Mouse (Mus musculus) lung, adult 2 months (tissue): ENCODE measurements around the gene Cers2. TPM values are rescaled to one million over a fixed set of nuclear protein-coding genes. Genes with fewer than 3 reads are reported as not detected.
"Not testable (repeated sequence)": the region's sequence is repeated elsewhere in the genome, so short reads cannot be mapped to it uniquely, and the experiment has no call there.

Experiments
- DNase-seq: peaks from one replicate; pipeline ENCODE4 v3.0.0; 2022
- H3K4me1 ChIP-seq: fragments of 200-500 bp; 2 replicates; pipeline ENCODE4 v1.6.1; 2011; ENCODE audit warnings: low read length; ENCODE audit not compliant: control insufficient read depth, insufficient read depth
- H3K4me3 ChIP-seq: fragments of 200-500 bp; replicated peaks from 2 replicates; pipeline ENCODE3; 2011; ENCODE audit warnings: low read depth, mild to moderate bottlenecking, control low read depth, low read length; ENCODE audit errors: extremely low read depth
- CTCF ChIP-seq: fragments of 200-500 bp; IDR thresholded peaks from 2 replicates; pipeline ENCODE4 v1.5.1; 2011; ENCODE audit warnings: mild to moderate bottlenecking, low read length, control low read depth; ENCODE audit not compliant: insufficient read depth
- POLR2A ChIP-seq: fragments of 200-500 bp; IDR thresholded peaks from 2 replicates; pipeline ENCODE4 v1.6.1; 2011; ENCODE audit warnings: low read depth, mild to moderate bottlenecking, control low read depth, low read length, borderline replicate concordance; ENCODE audit errors: extremely low read depth
- WGBS: fragments of 180-500 bp; shearing (Covaris S2); methylation state at CpG from one replicate; pipeline ENCODE4 v1.1.7; 2018; 5-methylcytosine and 5-hydroxymethylcytosine counted together
- polyA plus RNA-seq: library from polyadenylated mRNA; depleted of rRNA; stranded (reverse); fragments of >200 nt; gene quantifications from 2 replicates; pipeline ENCODE4 v1.2.3, GENCODE M21; 2012; rRNA removed

Gene Cers2
- polyA plus RNA-seq, 1 experiment: 181 TPM

GRCm38 (mm10) chr3:95357746-95358145, 43.2 kb downstream of the Cers2 start:
- DNase-seq: no peak
- TF ChIP-seq POLR2A (no peak), CTCF (no peak)
- H3K4me1 ChIP-seq: no peaks in the 10 kb centered on the region
- 88% methylated on average over 2 of the region's 2 CpGs for WGBS
- no peak overlapping the region for H3K4me3 ChIP-seq

GRCm38 (mm10) chr3:95360276-95360675, 45.7 kb downstream of the Cers2 start:
- not testable (repeated sequence) for H3K4me1 ChIP-seq, DNase-seq, H3K4me3 ChIP-seq
- WGBS: 72% methylated on average over 3 of the region's 3 CpGs

GRCm38 (mm10) chr3:95370101-95370500, 55.5 kb downstream of the Cers2 start:
- TF ChIP-seq CTCF: no peak
- no peak for TF ChIP-seq POLR2A
- DNase-seq: no peak
- Histone ChIP-seq H3K4me3 (no peak overlapping the region), H3K4me1 (no peaks in the 10 kb centered on the region)

Other genes with a start within 250 kb of the Cers2 start
- 14.6 and 20.4 TPM in 2 replicates for gene Pip5k1a, start 207.9 kb upstream of the Cers2 start, polyA plus RNA-seq
- 55.3 and 62.2 TPM in 2 replicates for gene Vps72, start 203.8 kb upstream of the Cers2 start, polyA plus RNA-seq
- 1.5 and 3.5 TPM in 2 replicates for gene Tmod4, start 190.3 kb upstream of the Cers2 start, polyA plus RNA-seq
- gene Scnm1, start 180.8 kb upstream of the Cers2 start, polyA plus RNA-seq: 30.1 and 43.7 TPM in 2 replicates
- gene Lysmd1, start 180.7 kb upstream of the Cers2 start, polyA plus RNA-seq: 4.5 and 7.8 TPM in 2 replicates
- gene Tnfaip8l2, start 172.4 kb upstream of the Cers2 start, polyA plus RNA-seq: 24.6 and 26.4 TPM in 2 replicates
- gene Sema6c, start 154.3 kb upstream of the Cers2 start, polyA plus RNA-seq: 10.7 and 11.8 TPM in 2 replicates
- 9.7 and 17.3 TPM in 2 replicates for gene Gabpb2, start 96.9 kb upstream of the Cers2 start, polyA plus RNA-seq
- 54.0 and 71.7 TPM in 2 replicates for gene Cdc42se1, start 86.1 kb upstream of the Cers2 start, polyA plus RNA-seq
- gene Mllt11, start 82.6 kb upstream of the Cers2 start, polyA plus RNA-seq: 6.5 and 12.3 TPM in 2 replicates
- 0.98 and 1.1 TPM in 2 replicates for gene Gm128, start 73.2 kb upstream of the Cers2 start, polyA plus RNA-seq
- 4.2 and 13.3 TPM in 2 replicates for gene Bnipl, start 63.6 kb upstream of the Cers2 start, polyA plus RNA-seq
- 89.1 and 95.2 TPM in 2 replicates for gene Mindy1, start 33.4 kb upstream of the Cers2 start, polyA plus RNA-seq
- 13.4 and 24.2 TPM in 2 replicates for gene Prune1, start 32.7 kb upstream of the Cers2 start, polyA plus RNA-seq
- 4.7 and 16.7 TPM in 2 replicates for gene Anxa9, start 7.6 kb upstream of the Cers2 start, polyA plus RNA-seq
- 10.7 and 14.7 TPM in 2 replicates for gene Setdb1, start 42.4 kb downstream of the Cers2 start, polyA plus RNA-seq
- 0.30 TPM in 1 of 2 replicates, not detected in the other for gene 4930558C23Rik, start 88.0 kb downstream of the Cers2 start, polyA plus RNA-seq
- gene Arnt, start 119.6 kb downstream of the Cers2 start, polyA plus RNA-seq: 35.5 and 38.1 TPM in 2 replicates
- gene Ctsk, start 184.5 kb downstream of the Cers2 start, polyA plus RNA-seq: 6.7 and 13.0 TPM in 2 replicates
- 47.8 and 82.1 TPM in 2 replicates for gene Ctss, start 212.0 kb downstream of the Cers2 start, polyA plus RNA-seq
- not detected in 2 replicates for gene Hormad1, start 244.9 kb downstream of the Cers2 start, polyA plus RNA-seq